Mouse (Mus musculus) limb, embryonic 15.5 days (tissue): ENCODE data around the gene Phf19. TPM values are rescaled to one million over a fixed set of nuclear protein-coding genes. Genes with fewer than 3 reads are reported as not detected.

ENCODE experiments used
- ATAC-seq: fragments of 200-750 bp; cut with Nextera tagmentation; 2 replicates; pipeline ENCODE4 v1.8.0; 2017; ENCODE audit warnings: low read depth, moderate TSS enrichment; ENCODE audit not compliant: insufficient number of reproducible peaks, low FRiP score, low TSS enrichment
- H3K27ac ChIP-seq: fragments of 300-500 bp; sonication (generic); 2 replicates; pipeline ENCODE4 v1.5.1; 2015; ENCODE audit warnings: moderate library complexity, mild to moderate bottlenecking, inconsistent platforms
- H3K27me3 ChIP-seq: fragments of 300-500 bp; sonication (generic); 2 replicates; pipeline ENCODE4 v1.6.1; 2015; ENCODE audit warnings: inconsistent platforms
- H3K36me3 ChIP-seq: fragments of 300-500 bp; sonication (generic); 2 replicates; pipeline ENCODE4 v1.6.1; 2015; ENCODE audit warnings: inconsistent platforms
- H3K4me1 ChIP-seq: fragments of 300-500 bp; sonication (generic); 2 replicates; pipeline ENCODE4 v1.6.1; 2015; ENCODE audit warnings: inconsistent platforms
- H3K4me2 ChIP-seq: fragments of 300-500 bp; sonication (generic); 2 replicates; pipeline ENCODE4 v1.6.1; 2015; ENCODE audit warnings: mild to moderate bottlenecking, inconsistent platforms
- H3K4me3 ChIP-seq: fragments of 300-500 bp; sonication (generic); 2 replicates; pipeline ENCODE4 v1.5.1; 2015; ENCODE audit warnings: mild to moderate bottlenecking, inconsistent platforms
- H3K9ac ChIP-seq: fragments of 300-500 bp; sonication (generic); 2 replicates; pipeline ENCODE4 v1.6.1; 2015; ENCODE audit warnings: inconsistent platforms
- H3K9me3 ChIP-seq: fragments of 300-500 bp; sonication (generic); 2 replicates; pipeline ENCODE4 v1.6.1; 2016; ENCODE audit warnings: inconsistent platforms
- WGBS: fragments of 180-500 bp; shearing (Covaris S2); methylation state at CpG from one replicate; pipeline ENCODE4 v1.1.7; 2015; 5-methylcytosine and 5-hydroxymethylcytosine counted together
- polyA plus RNA-seq: library from polyadenylated mRNA; unstranded; fragments of >200 nt; fragmentation: Nextera tagmentation; extraction: Ambion mirVana; gene quantifications from 2 replicates; pipeline ENCODE4 v1.2.1, GENCODE M21; 2015

Phf19 gene
- polyA plus RNA-seq, 1 experiment from 2014 or later, result 7.3 TPM

DNA sequence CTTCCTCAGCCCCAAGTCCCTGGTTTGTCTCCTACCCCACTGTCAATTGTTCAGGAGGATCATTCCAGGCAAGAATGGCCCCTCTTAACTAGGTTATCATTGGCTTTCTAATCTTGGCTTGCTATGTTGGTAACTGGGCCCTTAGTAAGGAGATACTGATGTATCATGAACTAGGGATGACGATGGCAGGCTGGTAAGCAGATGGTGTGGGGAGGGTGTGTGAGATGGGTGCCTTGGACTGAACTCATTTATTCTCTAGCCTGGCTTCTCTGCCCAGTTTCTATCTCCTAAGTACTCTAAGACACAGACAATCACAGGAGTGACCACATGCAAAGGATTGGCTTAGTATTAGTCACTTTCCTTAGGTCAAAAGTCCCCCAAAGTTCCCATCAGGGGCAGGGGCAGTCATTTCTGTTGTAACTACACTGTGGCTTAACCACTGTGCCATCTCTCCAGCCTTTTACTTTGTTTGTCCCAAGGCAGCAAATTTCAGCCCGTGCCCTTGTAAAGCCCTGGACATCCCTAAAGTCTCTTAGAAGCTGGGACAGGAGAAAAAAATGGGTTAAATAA is 39.8 kb upstream of the Phf19 start:
- H3K4me1 ChIP-seq, result no peaks in the 10 kb centered on the region
- no peak overlapping the region for H3K4me2 ChIP-seq
- no peak for ATAC-seq
- WGBS, result 85% methylated on average over 2 of the region's 2 CpGs
- no peaks in the 10 kb centered on the region for H3K9me3 ChIP-seq
- H3K27ac ChIP-seq, result no peak overlapping the region
- no peak overlapping the region for H3K4me3 ChIP-seq
- 0 out of 2 replicates have a peak, but pooled peaks cover 3% of the 10 kb centered on the region for H3K27me3 ChIP-seq
- no peaks in the 10 kb centered on the region for H3K36me3 ChIP-seq
- H3K9ac ChIP-seq, result no peak overlapping the region

DNA sequence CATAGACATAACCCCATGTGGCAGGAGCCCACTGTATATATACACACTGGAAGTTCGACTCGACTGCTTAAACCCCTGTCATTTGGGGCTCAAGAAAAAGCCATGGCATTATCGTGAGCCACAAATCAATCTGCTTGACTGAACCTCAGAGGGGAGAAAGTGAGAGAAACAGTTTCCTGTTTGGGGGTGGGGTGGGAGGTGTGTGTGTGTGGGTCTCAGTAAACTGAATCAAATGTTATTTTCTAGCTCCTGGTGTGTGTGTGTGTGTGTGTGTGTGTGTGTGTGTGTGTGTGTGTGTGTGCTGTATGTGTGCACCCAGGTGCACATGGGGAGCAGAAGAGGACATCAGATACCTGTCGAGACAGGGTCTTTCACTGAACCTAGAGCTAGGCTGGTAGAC is 39.2 kb upstream of the Phf19 start:
- H3K9me3 ChIP-seq, result no peaks in the 10 kb centered on the region
- no peak overlapping the region for H3K9ac ChIP-seq
- no peak overlapping the region for H3K4me2 ChIP-seq
- H3K27ac ChIP-seq, result no peak overlapping the region
- ATAC-seq, result no peak
- H3K27me3 ChIP-seq, result 0 out of 2 replicates have a peak, but pooled peaks cover 3% of the 10 kb centered on the region
- no peak overlapping the region for H3K4me3 ChIP-seq
- no peaks in the 10 kb centered on the region for H3K4me1 ChIP-seq
- WGBS, result 60% methylated on average over 4 of the region's 4 CpGs
- no peaks in the 10 kb centered on the region for H3K36me3 ChIP-seq

DNA sequence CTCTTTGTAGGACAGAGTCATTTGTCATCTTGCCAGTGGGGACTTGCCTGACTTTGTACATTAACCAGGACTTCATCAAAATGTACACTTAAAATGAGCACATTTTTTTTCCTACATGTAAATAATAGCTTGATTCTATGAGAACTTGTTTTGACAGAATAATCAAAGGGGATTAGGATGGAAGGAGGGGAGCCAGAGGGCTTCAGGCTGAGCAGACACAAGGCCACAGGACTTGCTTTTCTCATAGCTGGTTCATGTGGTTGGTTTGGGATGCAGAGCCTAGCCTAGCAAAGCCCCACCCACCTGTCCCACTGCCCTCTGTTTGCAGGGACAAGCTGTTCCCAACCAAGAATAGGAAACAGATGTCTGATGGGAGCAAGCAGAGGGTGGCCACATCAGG is 37.6 kb upstream of the Phf19 start:
- no peaks in the 10 kb centered on the region for H3K27me3 ChIP-seq
- H3K9me3 ChIP-seq, result no peaks in the 10 kb centered on the region
- no peak overlapping the region for H3K4me2 ChIP-seq
- H3K36me3 ChIP-seq, result no peaks in the 10 kb centered on the region
- no peak overlapping the region for H3K27ac ChIP-seq
- peaks cover 7% of the 10 kb centered on the region; the same call in 1 of the 2 replicates for H3K4me1 ChIP-seq
- no peak overlapping the region for H3K9ac ChIP-seq
- H3K4me3 ChIP-seq, result no peak overlapping the region
- ATAC-seq, result no peak

DNA sequence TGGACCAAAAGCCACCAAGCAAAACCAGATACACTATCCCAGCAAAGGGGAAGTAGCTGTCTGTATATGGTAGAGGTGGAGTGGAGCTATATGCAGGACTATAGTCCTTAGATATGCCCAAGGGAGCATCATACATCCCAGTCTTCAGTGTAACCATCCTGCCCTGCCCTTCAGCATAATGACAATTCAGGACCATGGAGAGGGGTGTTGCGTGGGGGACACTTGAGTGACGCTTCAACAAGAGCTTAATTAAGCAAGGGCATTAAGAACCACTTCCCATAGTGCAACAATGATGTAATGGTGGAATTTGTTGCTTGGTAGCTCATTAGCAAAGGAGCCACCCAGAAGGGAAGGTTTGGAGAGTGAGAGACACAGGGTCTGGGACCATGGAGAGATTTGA is 34.8 kb upstream of the Phf19 start:
- H3K36me3 ChIP-seq, result no peaks in the 10 kb centered on the region
- H3K4me3 ChIP-seq, result no peak overlapping the region
- 13% methylated on average over 2 of the region's 2 CpGs for WGBS
- H3K9me3 ChIP-seq, result no peaks in the 10 kb centered on the region
- 0 out of 2 replicates have a peak, but pooled peaks cover under 1% of the 10 kb centered on the region for H3K27me3 ChIP-seq
- H3K9ac ChIP-seq, result no peak overlapping the region
- H3K4me1 ChIP-seq, result peaks cover 9% of the 10 kb centered on the region; the same call in 1 of the 2 replicates
- no peak overlapping the region for H3K27ac ChIP-seq
- ATAC-seq, result no peak
- no peak overlapping the region for H3K4me2 ChIP-seq

DNA sequence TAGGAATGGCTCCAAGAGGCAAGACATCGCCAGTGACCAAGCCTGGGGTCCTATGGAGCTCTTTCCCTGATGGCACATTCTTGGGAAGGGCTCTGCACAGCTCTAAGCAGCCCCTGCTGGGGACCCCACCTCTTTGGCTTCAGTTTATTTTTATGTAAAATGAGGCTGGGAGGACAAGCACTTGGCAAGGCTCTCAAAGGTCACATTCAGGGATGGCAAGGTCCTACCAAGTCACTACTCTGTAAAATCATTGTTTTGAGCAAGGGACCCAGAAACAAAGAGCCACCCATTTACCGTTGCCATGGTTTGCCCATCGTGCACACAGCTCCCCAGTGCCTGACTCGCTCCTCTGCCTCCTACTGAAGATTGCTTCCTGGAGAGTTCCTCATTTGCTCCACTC is 32.2 kb upstream of the Phf19 start:
- no peaks in the 10 kb centered on the region for H3K9me3 ChIP-seq
- H3K4me1 ChIP-seq, result peaks cover 16% of the 10 kb centered on the region
- H3K4me3 ChIP-seq, result no peak overlapping the region
- no peaks in the 10 kb centered on the region for H3K36me3 ChIP-seq
- WGBS, result 74% methylated on average over 4 of the region's 4 CpGs
- no peak overlapping the region for H3K4me2 ChIP-seq
- H3K9ac ChIP-seq, result no peak overlapping the region
- no peak for ATAC-seq
- no peak overlapping the region for H3K27ac ChIP-seq
- H3K27me3 ChIP-seq, result peaks cover 18% of the 10 kb centered on the region; the same call in 1 of the 2 replicates

DNA sequence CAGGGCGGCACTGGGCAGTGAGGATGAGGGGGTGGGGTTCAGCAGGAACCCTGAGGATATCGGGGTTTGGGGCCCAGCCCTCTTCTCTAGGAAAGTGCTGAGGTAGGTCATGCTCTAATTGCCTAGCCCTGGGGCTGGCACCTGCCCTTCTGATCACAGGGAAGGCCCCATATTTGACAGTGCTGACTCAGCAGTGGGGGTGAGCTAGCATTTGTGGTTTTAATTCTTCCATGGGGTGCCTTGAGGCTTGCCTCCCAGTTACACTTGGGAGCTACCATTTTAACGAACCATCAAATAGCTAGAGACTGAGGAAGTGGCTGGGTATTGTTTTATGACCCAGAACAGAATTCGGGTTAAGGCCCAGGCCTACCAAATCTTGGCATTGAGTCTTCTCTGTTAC is 31.8 kb upstream of the Phf19 start:
- no peaks in the 10 kb centered on the region for H3K36me3 ChIP-seq
- ATAC-seq, result no peak
- WGBS, result 70% methylated on average over 4 of the region's 4 CpGs

DNA sequence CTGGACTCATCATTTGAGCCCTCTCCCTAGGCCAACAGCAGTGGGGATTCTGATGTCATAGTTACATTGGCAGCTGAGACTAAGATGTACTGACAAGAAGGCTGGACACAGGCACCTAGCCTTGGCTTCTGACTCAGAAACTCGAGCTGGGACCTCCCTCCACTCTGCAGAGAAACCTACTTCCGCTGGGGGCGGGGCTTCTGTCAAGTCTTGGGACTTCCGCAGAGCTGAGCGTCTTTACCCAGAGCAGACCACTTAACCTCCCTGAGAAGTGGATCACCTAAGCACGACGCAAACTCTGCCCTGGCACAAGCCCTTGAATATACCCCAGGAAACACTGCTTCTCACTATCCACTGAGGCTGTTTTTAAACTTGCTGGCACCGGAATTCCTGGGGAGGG is 30.9 kb upstream of the Phf19 start:
- no peak overlapping the region for H3K27ac ChIP-seq
- no peak overlapping the region for H3K4me3 ChIP-seq
- no peaks in the 10 kb centered on the region for H3K9me3 ChIP-seq
- ATAC-seq, result no peak
- peaks cover 26% of the 10 kb centered on the region for H3K4me1 ChIP-seq
- no peak overlapping the region for H3K4me2 ChIP-seq
- 15% methylated on average over 8 of the region's 8 CpGs for WGBS
- H3K9ac ChIP-seq, result no peak overlapping the region
- H3K36me3 ChIP-seq, result no peaks in the 10 kb centered on the region
- peaks cover 18% of the 10 kb centered on the region; the same call in 1 of the 2 replicates for H3K27me3 ChIP-seq

More for the DNA sequence above, 31.8 kb upstream of the Phf19 start:
- H3K4me1 ChIP-seq, result peaks cover 20% of the 10 kb centered on the region
- H3K9ac ChIP-seq, result no peak overlapping the region
- no peak overlapping the region for H3K27ac ChIP-seq
- H3K4me3 ChIP-seq, result no peak overlapping the region
- H3K9me3 ChIP-seq, result no peaks in the 10 kb centered on the region
- peaks cover 18% of the 10 kb centered on the region; the same call in 1 of the 2 replicates for H3K27me3 ChIP-seq
- no peak overlapping the region for H3K4me2 ChIP-seq

DNA sequence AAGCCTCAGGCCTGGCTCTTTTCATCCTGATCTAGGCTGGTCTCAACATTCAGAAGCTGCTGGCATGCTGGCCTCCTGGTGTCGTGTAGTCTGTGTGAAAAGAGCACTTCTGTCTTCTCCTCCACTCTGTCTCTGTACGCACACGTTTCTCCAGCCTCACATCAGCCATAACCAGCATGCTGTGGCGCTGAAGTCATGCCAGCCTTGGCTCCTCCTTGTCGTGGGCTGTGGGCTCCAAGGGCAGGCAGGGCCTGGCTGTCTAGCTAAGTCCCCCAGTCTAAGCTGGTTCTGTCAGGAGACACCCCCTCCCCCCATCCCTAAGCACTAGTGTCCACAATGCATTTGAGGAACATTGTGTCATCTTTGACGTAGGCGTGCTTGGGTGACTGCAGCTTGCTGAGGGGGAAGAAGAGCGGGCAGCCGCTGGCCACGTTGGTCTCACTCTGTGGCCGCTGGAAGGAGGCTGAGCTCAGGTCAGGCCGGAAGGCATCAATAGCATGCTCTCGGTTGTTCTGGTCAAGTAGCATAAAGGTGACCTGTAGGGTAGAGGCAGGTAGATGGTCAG is 29.8 kb upstream of the Phf19 start:
- Histone ChIP-seq H3K4me3 (no peak overlapping the region), H3K9me3 (no peaks in the 10 kb centered on the region), H3K4me2 (no peak overlapping the region), H3K27me3 (peaks cover 18% of the 10 kb centered on the region; the same call in 1 of the 2 replicates), H3K9ac (no peak overlapping the region), H3K4me1 (peaks cover 37% of the 10 kb centered on the region), H3K36me3 (no peaks in the 10 kb centered on the region), H3K27ac (no peak overlapping the region)
- no peak for ATAC-seq
- WGBS, result 82% methylated on average over 13 of the region's 13 CpGs

DNA sequence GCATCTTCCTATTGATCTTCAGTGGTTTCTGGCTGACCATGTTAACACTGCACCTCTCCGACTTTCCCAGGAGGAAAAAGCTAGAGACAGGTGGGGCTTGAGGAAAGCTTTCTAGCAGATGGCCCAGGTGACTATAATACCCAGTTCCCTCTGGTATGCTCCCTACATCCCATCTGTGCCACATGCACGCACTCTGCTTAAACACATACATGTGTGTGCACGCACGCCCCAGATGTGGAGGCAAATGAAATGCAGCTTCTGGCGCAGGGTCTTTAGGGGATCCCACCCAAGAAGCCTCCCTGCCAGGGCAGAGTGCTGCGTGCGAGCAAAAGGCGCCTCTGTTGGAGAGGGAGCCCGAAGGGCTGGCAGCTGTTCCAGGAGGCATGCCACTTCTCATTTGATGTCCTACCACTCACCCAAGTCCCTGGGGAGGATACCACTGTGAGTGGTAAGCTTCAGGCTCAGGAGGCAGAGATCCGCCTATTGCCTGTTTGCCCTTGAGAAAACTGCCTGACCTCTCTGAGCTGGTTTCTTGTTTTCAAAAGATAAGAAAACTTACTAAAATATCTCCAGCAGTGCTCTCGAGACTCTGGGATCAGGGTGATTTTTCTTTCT is 27.3 kb upstream of the Phf19 start:
- H3K4me1 ChIP-seq, result peaks cover 52% of the 10 kb centered on the region
- WGBS, result 30% methylated on average over 11 of the region's 11 CpGs
- H3K27me3 ChIP-seq, result peaks cover 18% of the 10 kb centered on the region; the same call in 1 of the 2 replicates
- H3K27ac ChIP-seq, result no peak overlapping the region
- H3K36me3 ChIP-seq, result no peaks in the 10 kb centered on the region
- no peak for ATAC-seq
- no peak overlapping the region for H3K9ac ChIP-seq
- no peaks in the 10 kb centered on the region for H3K9me3 ChIP-seq
- H3K4me2 ChIP-seq, result no peak overlapping the region
- H3K4me3 ChIP-seq, result no peak overlapping the region

DNA sequence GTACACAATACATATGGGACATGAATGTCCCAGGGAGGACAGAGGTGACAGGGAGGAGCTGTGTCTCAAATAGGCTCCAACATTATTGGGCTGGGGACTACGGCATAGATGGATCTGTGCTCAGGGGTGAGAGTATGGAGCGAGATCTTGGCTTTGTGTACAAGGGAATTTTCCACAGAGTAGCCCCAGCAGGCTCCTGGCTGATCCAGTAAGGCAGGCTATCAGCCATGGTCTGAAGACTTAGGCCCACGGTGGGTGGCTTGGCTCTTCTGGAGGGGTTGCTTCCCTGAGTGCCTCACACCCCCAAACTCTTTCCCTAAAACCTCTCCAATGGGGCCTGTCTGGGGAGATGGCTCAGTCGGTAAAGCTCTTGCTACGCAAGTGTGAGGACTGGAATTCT is 26.4 kb upstream of the Phf19 start:
- no peak for ATAC-seq
- 60% methylated on average over 5 of the region's 5 CpGs for WGBS

DNA sequence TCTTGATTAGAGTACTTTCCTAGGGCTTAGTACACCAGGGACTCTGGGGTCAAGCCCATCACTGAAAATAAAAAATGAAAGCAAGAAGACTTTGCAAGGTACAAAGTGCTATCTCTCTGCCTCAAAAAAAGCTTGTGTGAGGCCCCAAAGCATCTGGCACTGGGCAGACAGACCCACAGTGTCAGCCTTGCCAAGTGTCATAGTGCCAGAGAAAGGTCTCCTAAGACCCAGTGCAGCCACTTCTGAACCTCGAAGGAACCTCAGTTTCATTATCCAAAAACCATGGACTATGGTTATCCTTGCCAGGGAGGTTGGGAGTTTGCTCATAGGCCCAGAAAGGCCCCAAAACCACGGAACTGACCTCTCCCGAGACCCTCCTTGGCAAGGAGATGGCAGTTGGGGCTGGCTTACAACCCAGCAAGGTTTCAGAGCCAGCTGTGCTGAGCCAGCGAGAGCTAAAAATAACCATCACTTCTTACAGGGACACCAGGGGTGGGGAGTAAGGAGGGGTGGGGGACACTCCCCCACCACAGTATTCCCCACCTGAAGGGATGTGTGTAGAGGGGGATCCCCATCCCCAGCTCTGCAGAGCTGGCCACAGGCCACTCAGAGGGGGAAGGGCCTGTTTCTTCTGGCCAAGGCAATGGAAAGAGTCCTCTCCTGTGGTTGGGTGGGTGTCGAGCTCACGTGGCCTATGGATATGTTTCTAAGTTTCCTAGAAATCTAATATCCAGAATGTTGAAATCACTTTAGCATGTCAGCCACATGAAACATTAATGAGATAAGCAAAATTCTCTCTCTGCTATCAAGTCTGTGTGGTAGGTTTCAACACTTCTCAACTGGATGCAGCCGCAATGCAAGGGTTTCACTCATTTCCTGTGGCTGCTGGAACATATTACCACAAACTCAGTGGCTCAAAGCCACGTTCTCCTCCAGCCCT is 24.7 kb upstream of the Phf19 start:
- Histone ChIP-seq H3K4me2 (0 out of 2 replicates have a peak overlapping the region, but pooled peaks have one; percentile 15), H3K27me3 (peaks cover 17% of the 10 kb centered on the region; the same call in 1 of the 2 replicates), H3K4me1 (peaks cover 50% of the 10 kb centered on the region), H3K9me3 (no peaks in the 10 kb centered on the region), H3K27ac (peak overlapping the region; percentile 79), H3K36me3 (no peaks in the 10 kb centered on the region), H3K9ac (no peak overlapping the region), H3K4me3 (no peak overlapping the region)
- 33% methylated on average over 8 of the region's 8 CpGs for WGBS
- ATAC-seq, result peak; percentile 84

More for the DNA sequence above, 26.4 kb upstream of the Phf19 start:
- Histone ChIP-seq H3K4me3 (no peak overlapping the region), H3K27me3 (peaks cover 18% of the 10 kb centered on the region; the same call in 1 of the 2 replicates), H3K9ac (no peak overlapping the region), H3K4me1 (peaks cover 52% of the 10 kb centered on the region), H3K4me2 (no peak overlapping the region), H3K36me3 (no peaks in the 10 kb centered on the region), H3K27ac (no peak overlapping the region; the same call in 1 of the 2 replicates), H3K9me3 (no peaks in the 10 kb centered on the region)
